Mouse (Mus musculus): ENCODE results near the gene 2610528J11Rik. TPM values are rescaled to one million over a fixed set of nuclear protein-coding genes. Genes with fewer than 3 reads are reported as not detected.
"Not testable (repeated sequence)": the region's sequence is repeated elsewhere in the genome, so short reads cannot be mapped to it uniquely, and the experiment has no call there.

The 2610528J11Rik gene
- total RNA-seq, 2 experiments from 2014 or later: not detected

- intact Hi-C loops (cut with DNase I): no loop called here
- no peak for DNase-seq (ENCODE audit: low spot score in 2 of 2)
Observed at GRCm38 (mm10) chr4:118535610-118536009, 8.8 kb downstream of the 2610528J11Rik start.

GRCm38 (mm10) chr4:118537801-118538200 lies 11.0 kb downstream of the 2610528J11Rik start:
- no peak for DNase-seq (ENCODE audit: low spot score in 2 of 2)
- intact Hi-C loops (cut with DNase I): no loop called here

GRCm38 (mm10) chr4:118539904-118540303 lies 13.1 kb downstream of the 2610528J11Rik start:
- no peak for DNase-seq (ENCODE audit: low spot score in 2 of 2)
- intact Hi-C loops (cut with DNase I): no loop called here

- intact Hi-C loops (cut with DNase I): no loop called here
- no peak for DNase-seq (ENCODE audit: low spot score in 2 of 2)
Observed at GRCm38 (mm10) chr4:118542510-118543157, 15.8 kb downstream of the 2610528J11Rik start.

- intact Hi-C loops (cut with DNase I): no loop called here
- peak; percentile 43 to 53 for DNase-seq (ENCODE audit: low spot score in 2 of 2)
Observed at GRCm38 (mm10) chr4:118543158-118543530, 16.3 kb downstream of the 2610528J11Rik start.

- intact Hi-C loops (cut with DNase I): no loop called here
- DNase-seq (ENCODE audit: low spot score in 2 of 2): no peak
Observed at GRCm38 (mm10) chr4:118543592-118544260, 16.9 kb downstream of the 2610528J11Rik start, which contains the start of gene Tmem125. TSS of gene Tmem125 (minus strand) at chr4:118544044.

GRCm38 (mm10) chr4:118544441-118545127 lies 17.8 kb downstream of the 2610528J11Rik start:
- intact Hi-C loops (cut with DNase I): no loop called here
- no peak for DNase-seq (ENCODE audit: low spot score in 2 of 2)

GRCm38 (mm10) chr4:118547424-118548129 lies 20.8 kb downstream of the 2610528J11Rik start:
- peak; percentile 52 to 64 for DNase-seq (ENCODE audit: low spot score in 2 of 2)
- intact Hi-C loops (cut with DNase I): not testable (repeated sequence)

GRCm38 (mm10) chr4:118548130-118548480 lies 21.3 kb downstream of the 2610528J11Rik start:
- DNase-seq (ENCODE audit: low spot score in 2 of 2); intact Hi-C loops (cut with DNase I): not testable (repeated sequence)

- intact Hi-C loops (cut with DNase I): no loop called here
- no peak for DNase-seq (ENCODE audit: low spot score in 2 of 2)
Observed at GRCm38 (mm10) chr4:118553039-118553649, 26.3 kb downstream of the 2610528J11Rik start.

- intact Hi-C loops (cut with DNase I): no loop called here
- no peak for DNase-seq (ENCODE audit: low spot score in 2 of 2)
Observed at GRCm38 (mm10) chr4:118564062-118564925, 37.5 kb downstream of the 2610528J11Rik start.

GRCm38 (mm10) chr4:118564926-118565279 lies 38.1 kb downstream of the 2610528J11Rik start:
- intact Hi-C loops (cut with DNase I): loop anchor here (5.0 kb wide), 1 partner anchor 118 kb away; no protein-coding TSS in a partner anchor

GRCm38 (mm10) chr4:118566161-118566676 lies 39.4 kb downstream of the 2610528J11Rik start:
- DNase-seq (ENCODE audit: low spot score in 2 of 2): peak; percentile 58 to 61
- intact Hi-C loops (cut with DNase I): loop anchor here (5.0 kb wide), 1 partner anchor 119 kb away; no protein-coding TSS in a partner anchor

More at GRCm38 (mm10) chr4:118564926-118565279, 38.1 kb downstream of the 2610528J11Rik start:
- no peak for DNase-seq (ENCODE audit: low spot score in 2 of 2)

- DNase-seq (ENCODE audit: low spot score in 2 of 2): no peak
- intact Hi-C loops (cut with DNase I): loop anchor here (5.0 kb wide), 1 partner anchor 121 kb away; no protein-coding TSS in a partner anchor
Observed at GRCm38 (mm10) chr4:118568709-118569108, 41.9 kb downstream of the 2610528J11Rik start.

GRCm38 (mm10) chr4:118569320-118569719 lies 42.5 kb downstream of the 2610528J11Rik start:
- intact Hi-C loops (cut with DNase I): loop anchor here (5.0 kb wide), 1 partner anchor 122 kb away; no protein-coding TSS in a partner anchor
- DNase-seq (ENCODE audit: low spot score in 2 of 2): no peak

- intact Hi-C loops (cut with DNase I): loop anchor here (10.0 kb wide), 1 partner anchor 357 kb away; no protein-coding TSS in a partner anchor
- DNase-seq (ENCODE audit: low spot score in 2 of 2): peak; percentile 73 to 87
Observed at GRCm38 (mm10) chr4:118571441-118571840, 44.6 kb downstream of the 2610528J11Rik start.

- DNase-seq (ENCODE audit: low spot score in 2 of 2): peak; percentile 93 to 95
- intact Hi-C loops (cut with DNase I): loop anchor here (5.0 to 10.0 kb wide), 2 partner anchors 169 to 361 kb away; partner anchors contain the start of genes Med8 and Szt2
Observed at GRCm38 (mm10) chr4:118576097-118576496, 49.3 kb downstream of the 2610528J11Rik start.

- intact Hi-C loops (cut with DNase I): loop anchor here (5.0 to 10.0 kb wide), 2 partner anchors 172 to 365 kb away; partner anchors contain the start of genes Med8 and Szt2
Observed at GRCm38 (mm10) chr4:118579313-118579712, 52.5 kb downstream of the 2610528J11Rik start.

More at GRCm38 (mm10) chr4:118579313-118579712, 52.5 kb downstream of the 2610528J11Rik start:
- DNase-seq (ENCODE audit: low spot score in 2 of 2): peak in 1 of 2 experiments; percentile 42

Measured in left cerebral cortex, postnatal 14 days (tissue).